Mouse (Mus musculus) layer of hippocampus, adult 18-20 months (tissue): Measurements from ENCODE around the gene Usp53. TPM values are rescaled to one million over a fixed set of nuclear protein-coding genes. Genes with fewer than 3 reads are reported as not detected.
"Not testable (repeated sequence)": the region's sequence is repeated elsewhere in the genome, so short reads cannot be mapped to it uniquely, and the experiment has no call there.

Experiments used
- DNase-seq, 2 experiments: peaks; one replicate each; pipeline ENCODE4 v3.0.0; 2022; ENCODE audit warnings: low spot score in 2 of 2
- total RNA-seq, 2 experiments: library from RNA; stranded (reverse); gene quantifications; 2 replicates each; pipeline ENCODE4 v1.2.3; 2021

The Usp53 gene
- total RNA-seq, 2 experiments from 2014 or later, result 25.2 to 32.2 TPM

DNA sequence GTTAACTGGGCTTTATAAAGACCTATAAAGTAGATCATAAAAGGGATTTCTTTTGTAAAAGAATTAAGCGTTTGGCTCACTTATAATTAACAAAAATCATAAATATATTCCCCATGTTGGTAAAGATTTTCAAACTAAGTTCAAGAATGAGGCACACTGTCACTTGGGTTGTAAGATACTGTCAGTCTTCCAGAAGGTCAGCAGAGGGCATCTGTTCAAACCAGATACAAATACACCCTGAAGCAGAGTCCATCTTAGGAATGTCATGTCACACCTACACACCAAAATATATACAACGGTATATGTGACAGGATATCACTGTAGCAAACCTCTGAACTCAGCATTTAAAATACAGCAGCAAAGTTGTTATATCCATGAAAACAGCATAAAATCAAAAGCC, 34.2 kb downstream of the Usp53 start:
- DNase-seq, result no peak

GRCm38 (mm10) chr3:122943387-122943890, 40.9 kb downstream of the Usp53 start:
- no peak for DNase-seq

- peak in 1 of 2 experiments; percentile 63 for DNase-seq
Observed at GRCm38 (mm10) chr3:122939215-122939614, 45.1 kb downstream of the Usp53 start.

- not testable (repeated sequence) for DNase-seq
Observed at GRCm38 (mm10) chr3:122937176-122937575, 47.1 kb downstream of the Usp53 start.

DNA sequence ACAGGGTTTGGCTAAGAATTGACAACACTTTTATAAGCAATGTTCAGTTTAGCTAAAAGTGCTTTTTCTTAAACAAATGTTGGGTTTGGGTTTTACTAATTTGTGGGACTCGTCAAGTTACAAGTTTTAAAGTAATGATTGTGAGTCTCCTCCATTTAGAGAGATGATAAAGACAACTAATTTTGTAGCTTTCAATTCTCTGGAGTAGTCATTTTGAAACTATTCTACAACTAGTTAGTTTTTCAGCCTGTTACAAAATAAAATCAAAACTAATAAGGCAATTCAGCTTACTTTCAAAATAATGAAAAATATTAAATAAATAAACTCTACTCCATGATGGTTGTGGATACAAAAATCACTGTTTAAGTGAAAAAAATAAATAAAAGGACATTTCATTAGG, 51.8 kb downstream of the Usp53 start:
- no peak for DNase-seq

DNA sequence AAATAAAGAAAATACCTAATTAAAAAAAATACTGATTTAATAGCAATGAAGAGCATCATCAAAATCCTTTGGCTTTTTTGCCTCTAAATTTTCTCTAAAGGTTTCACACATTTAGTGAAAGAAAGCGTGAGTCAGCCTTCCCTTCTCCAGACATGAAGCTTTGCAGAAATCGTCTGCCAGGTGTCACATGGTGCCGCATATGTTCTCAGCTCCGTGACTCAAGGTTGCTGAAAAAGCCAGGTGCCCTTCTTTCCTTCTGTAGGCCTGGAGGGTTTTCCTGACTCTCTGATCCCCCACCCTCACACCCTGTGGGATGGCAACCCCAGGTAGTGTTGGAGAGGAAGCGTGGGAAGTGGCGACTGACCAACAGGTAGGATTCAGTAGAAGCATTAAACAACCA, 54.6 kb downstream of the Usp53 start:
- peak; percentile 6 to 28 for DNase-seq

DNA sequence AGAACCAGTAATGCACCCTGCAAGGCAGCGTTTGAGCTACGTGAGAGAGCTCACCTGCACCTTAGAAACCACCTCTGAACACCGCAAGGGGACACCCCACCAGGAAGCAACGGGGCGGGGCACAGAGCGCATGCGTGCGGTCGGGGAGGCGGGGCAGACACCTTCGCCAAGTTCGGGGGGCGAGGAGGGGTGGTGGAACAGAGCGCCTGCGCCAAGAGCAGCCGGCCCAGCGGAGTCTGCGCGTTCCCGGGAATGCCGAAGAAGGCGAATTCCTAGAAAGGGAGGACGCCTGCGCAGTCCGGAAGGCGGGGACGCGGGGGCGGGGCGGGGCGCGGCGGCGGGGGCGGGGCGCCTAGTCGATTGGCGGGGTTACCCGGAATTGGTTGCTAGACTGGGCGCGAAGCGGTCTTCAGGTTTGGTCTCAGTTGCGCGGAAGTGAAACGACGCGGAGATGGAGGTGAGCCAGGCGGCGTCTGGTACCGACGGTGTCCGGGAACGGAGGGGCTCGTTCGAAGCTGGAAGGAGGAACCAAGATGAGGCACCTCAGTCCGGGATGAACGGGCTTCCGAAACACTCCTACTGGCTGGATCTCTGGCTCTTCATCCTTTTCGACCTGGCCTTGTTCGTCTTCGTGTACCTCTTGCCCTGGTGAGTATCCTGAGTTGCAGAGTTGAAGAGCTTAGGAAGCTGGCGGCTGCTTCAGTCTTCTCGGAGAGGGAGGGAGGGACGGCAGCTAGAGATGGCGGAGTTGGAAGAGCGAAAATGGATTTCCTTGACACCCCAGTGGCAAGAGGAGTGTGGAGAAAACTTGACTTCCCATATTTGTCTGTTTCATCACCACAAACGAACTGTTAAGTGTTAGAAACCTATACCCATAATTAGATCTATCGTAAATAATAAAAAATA, 60.0 kb downstream of the Usp53 start, which contains the start of gene 1810037I17Rik:
Gene 1810037I17Rik (plus strand): TSS at position 195 of the 906 bp plus-strand sequence.
- peak; percentile 95 to 97 for DNase-seq

DNA sequence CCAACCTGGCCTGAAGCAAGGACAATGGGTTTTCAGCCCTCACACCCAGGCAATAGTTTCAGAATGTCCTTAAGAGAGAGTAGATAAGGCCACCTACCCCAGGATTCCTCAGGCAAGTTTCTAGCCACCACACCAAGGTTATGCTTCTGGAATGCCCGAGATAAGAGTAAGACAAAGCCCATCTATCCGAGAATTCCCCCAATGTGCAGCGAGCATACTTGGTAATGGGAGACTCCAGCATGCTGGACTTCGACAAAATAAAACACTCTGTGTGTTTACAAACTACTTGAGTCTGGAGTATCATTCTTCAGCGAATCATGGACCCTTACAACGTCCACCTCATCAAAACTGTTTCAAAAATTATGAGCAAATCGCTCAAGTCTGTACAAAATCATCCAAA, 61.2 kb downstream of the Usp53 start:
- no peak for DNase-seq

DNA sequence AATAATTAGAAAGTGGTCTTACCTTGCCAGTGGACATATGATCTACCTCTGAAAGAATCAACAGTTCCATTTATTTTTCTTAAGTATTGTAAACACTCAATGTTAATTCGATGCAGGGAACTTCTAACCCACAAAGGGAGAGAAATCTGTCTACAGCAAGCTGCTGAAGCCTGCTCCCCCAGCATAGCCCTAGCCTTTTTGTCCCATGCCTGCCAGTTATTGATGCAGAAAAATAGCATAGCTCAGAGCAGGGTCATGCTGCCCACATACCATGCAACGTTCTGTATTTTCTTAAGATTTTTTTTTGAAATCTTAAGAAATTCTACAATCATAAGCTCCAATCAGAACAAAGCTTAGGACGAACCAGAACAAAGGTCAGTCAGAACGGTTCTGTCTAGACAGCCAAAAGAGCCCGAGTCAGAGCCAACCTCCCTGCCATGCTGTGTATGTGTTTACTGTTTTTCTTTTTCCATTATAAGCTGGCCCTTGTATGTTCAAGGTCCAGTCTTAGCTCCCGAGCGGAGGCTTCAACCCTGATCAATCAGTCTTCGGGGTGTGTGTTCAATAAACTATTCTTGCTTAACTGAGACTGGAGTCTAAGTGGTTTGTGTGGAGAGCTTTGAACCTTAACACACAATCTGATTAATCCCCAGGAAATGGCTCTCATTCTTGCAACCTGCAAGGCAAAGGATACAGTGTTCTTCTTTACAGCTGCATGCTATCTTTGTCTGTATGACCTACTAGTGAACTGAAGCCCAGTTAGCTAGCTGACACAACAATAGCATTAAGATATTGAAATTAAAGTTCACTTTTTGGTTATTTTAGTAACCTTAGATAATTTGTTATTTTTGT, 62.4 kb downstream of the Usp53 start:
- DNase-seq, result no peak

GRCm38 (mm10) chr3:122920572-122921435, 63.5 kb downstream of the Usp53 start:
- DNase-seq, result no peak

DNA sequence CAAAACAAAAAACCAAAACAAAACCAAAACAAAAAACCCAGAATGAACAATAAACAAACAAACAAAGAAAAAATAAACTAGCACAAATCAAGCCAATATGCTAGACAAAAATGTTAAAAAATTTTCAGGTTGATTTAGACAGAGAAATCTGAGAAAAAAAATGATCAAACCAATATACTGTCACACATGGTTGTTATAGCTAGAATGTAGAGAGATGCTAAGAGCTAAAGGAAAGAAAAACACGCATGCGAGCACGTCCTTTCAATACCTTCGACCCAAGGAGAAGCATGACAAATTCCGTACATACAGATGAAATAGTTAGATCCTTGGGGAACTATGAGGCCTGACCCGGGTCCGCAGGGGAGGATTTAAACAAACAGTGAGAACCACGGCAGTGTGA, 65.0 kb downstream of the Usp53 start, which contains the start of gene Gm10959:
Gene Gm10959 (minus strand): TSS at position 101 of the 400 bp plus-strand sequence.
- no peak for DNase-seq

- no peak for DNase-seq
Observed at GRCm38 (mm10) chr3:122918672-122919071, 65.6 kb downstream of the Usp53 start.

DNA sequence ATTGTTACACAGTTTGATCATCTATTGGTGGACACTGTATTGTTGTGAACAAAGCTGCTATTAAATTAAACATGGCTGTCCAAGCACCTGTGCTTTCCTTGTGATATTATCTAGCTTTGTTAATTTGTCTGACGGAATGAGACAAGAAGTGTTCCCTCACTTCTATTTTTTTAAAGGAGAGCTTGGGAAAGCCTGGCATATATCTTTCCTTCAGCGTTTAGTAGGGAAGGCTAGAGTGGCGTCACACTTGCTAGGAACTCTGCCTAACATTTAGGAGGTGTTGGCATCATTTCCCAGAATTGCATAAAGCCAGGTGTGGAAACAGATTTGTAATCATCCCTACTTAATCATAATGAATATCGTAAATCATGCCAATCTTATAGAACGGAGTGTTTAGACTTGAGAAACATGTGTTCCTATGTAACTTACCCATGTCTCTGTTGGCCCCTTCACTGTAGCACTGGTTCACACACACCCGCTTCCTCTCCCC, 68.1 kb downstream of the Usp53 start:
- DNase-seq, result no peak

- DNase-seq, result no peak
Observed at GRCm38 (mm10) chr3:122915493-122915892, 68.8 kb downstream of the Usp53 start.

DNA sequence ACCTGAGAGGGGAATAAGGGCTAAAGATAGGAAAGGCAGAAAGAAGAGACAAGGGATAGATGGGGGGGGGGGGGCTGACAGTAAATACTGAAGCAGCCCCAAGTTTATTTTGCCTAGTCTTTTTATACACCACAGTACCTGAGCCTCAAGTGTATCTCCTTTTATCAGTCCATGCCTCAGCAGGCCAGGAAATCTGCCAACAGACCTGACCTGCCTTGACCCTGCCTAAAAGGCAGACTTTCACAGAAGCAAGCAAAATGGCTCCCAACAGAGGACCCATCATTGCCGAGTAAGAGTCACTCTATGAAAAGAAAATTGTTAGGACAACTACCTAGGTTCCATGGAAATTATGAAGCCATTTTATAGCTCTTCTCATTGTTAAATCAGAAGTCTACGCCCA, 76.5 kb downstream of the Usp53 start:
- no peak for DNase-seq

DNA sequence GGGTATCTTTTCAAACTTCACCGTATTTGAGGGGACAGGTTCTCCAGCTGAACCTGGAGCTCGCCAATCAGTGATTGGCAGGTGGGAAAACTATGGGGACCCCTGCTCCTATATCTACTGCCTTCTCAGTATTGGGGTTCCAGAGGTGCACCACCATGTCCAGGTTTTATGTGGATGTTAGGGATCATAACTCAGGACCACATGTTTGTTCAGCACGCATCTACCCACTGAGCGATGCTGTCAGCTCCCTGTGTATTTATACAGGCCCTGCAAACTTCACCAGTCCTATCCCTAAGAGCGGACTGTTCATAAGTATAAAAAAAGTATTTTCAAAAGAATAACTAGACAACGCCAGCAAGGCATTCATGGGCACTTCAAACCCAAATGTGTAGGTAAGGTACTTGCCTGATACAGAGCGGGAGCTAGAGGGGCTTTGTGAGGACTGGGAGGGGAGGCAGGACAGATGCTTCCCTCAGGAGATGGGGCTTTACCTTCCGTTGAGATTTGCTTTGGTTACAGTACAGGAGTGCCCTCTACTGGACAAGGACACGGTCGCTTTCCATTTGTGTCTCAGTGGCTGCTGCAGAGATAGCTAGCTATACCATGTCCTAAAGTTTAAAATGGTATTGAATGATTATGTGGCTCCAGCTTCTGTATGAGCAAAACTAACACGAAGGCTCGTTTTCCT, 80.4 kb downstream of the Usp53 start:
- DNase-seq, result peak; percentile 35 to 67

DNA sequence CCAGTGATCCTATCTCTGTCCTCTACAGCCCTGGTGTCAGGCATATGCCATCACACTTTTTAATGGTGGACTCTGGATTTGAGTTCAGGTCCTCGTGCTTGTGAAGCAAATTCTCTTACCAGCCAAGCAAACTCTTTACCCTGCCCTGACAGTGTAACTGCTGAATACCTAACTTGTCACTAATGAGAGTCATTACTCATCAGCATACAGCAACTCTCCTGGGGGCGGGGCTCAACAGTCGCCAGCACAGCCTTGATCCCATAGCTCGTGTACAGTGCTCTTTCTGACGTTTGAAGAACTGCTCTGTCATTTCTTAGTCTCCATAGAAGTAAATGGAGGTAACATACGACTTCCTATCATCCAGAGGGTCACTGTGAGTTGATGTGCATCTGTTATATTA, 86.1 kb downstream of the Usp53 start:
- no peak for DNase-seq

DNA sequence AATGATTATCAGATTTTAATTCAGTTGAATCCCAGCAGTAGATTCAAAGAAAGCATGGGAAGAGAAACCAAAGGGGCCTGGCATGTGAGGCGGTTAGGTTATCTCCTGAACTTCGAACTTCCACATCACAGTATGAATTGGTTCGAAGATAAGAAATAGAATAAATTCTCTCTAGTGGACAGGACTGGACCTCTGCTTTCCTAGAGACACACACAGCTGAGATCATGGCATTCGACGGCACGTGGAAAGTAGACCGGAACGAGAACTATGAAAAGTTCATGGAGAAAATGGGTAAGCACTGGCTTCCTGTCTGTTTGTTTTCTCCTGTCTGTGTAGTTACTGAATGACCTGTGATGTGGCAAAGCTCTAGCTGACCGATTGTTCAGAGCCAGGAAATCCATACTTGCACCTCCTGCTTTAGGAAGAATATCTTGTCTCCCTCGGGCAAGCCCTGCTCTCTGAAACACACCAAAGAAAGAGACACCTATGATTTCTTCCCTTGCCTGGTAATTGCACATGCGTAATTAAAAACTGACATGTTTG, 89.0 kb downstream of the Usp53 start:
- no peak for DNase-seq

DNA sequence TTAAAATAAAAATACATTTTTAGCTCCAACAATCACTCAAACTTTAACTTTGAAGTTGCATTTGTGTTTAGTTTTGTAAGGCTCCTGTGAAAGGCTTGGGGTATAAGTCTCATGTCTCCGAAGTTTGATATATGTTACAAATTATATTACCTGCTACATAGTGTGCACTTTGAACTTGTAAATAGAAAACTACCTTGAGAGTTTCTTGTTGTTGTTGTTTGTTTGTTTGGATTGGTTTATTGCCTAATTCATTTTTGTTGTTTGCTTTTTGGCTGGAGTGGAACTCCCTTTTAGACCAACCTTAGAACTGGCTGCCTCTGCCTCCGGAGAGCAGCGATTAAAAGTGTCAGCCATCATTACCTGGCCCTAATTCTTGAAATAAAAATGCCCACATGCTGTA, 89.5 kb downstream of the Usp53 start, which contains the start of gene Fabp2:
Gene Fabp2 (plus strand): TSS at position 301 of the 400 bp plus-strand sequence.
- DNase-seq, result no peak
